Mouse (Mus musculus) heart, postnatal 0 days (tissue): Measurements from ENCODE around the gene Tpcn2. TPM values are rescaled to one million over a fixed set of nuclear protein-coding genes. Genes with fewer than 3 reads are reported as not detected.

Experiments used
- ATAC-seq: fragments of 200-750 bp; cut with Nextera tagmentation; 2 replicates; pipeline ENCODE4 v1.8.0; 2017; ENCODE audit warnings: low read depth, moderate number of reproducible peaks, moderate library complexity; ENCODE audit not compliant: insufficient read depth
- DNase-seq: peaks from one replicate; pipeline ENCODE4 v3.0.0-alpha.2; 2016; ENCODE audit warnings: low spot score
- H3K27ac ChIP-seq: fragments of 300-500 bp; sonication (generic); 2 replicates; pipeline ENCODE4 v1.5.1; 2014; ENCODE audit warnings: low read depth, mild to moderate bottlenecking
- H3K27me3 ChIP-seq: fragments of 300-500 bp; sonication (generic); 2 replicates; pipeline ENCODE4 v1.6.1; 2014; ENCODE audit warnings: low read length, mixed read lengths; ENCODE audit not compliant: control insufficient read depth, insufficient read depth
- H3K36me3 ChIP-seq: fragments of 300-500 bp; sonication (generic); replicated peaks from 2 replicates; pipeline ENCODE4 v1.6.1; 2014; ENCODE audit warnings: low read length, mixed read lengths; ENCODE audit not compliant: control insufficient read depth, insufficient read depth
- H3K4me1 ChIP-seq: fragments of 300-500 bp; sonication (generic); 2 replicates; pipeline ENCODE4 v1.6.1; 2014; ENCODE audit warnings: antibody characterized with exemption; ENCODE audit not compliant: control insufficient read depth, insufficient read depth
- H3K4me2 ChIP-seq: fragments of 300-500 bp; sonication (generic); 2 replicates; pipeline ENCODE4 v1.6.1; 2014; ENCODE audit warnings: low read depth, mild to moderate bottlenecking, low read length, moderate library complexity
- H3K4me3 ChIP-seq: fragments of 300-500 bp; sonication (generic); 2 replicates; pipeline ENCODE4 v1.5.1; 2014; ENCODE audit warnings: low read depth, low read length
- H3K9ac ChIP-seq: fragments of 300-500 bp; sonication (generic); replicated peaks from 2 replicates; pipeline ENCODE4 v1.6.1; 2014; ENCODE audit warnings: low read depth, low read length, mixed read lengths
- H3K9me3 ChIP-seq: fragments of 300-500 bp; sonication (generic); replicated peaks from 2 replicates; pipeline ENCODE4 v1.6.1; 2016; ENCODE audit warnings: low read length; ENCODE audit not compliant: control insufficient read depth
- CTCF ChIP-seq: IDR thresholded peaks from 2 replicates; pipeline ENCODE4 v1.5.1; 2016; ENCODE audit warnings: antibody characterized with exemption, control low read depth, low read depth
- EP300 ChIP-seq: IDR thresholded peaks from 2 replicates; pipeline ENCODE4 v1.6.1; 2016; ENCODE audit warnings: antibody characterized with exemption, low read depth
- WGBS: fragments of 180-500 bp; shearing (Covaris S2); extraction: QIAGEN DNeasy Blood & Tissue Kit; methylation state at CpG from one replicate; pipeline ENCODE4 v1.1.7; 2014; 5-methylcytosine and 5-hydroxymethylcytosine counted together
- polyA plus RNA-seq: library from polyadenylated mRNA; unstranded; fragments of >200 nt; fragmentation: Nextera tagmentation; extraction: Ambion mirVana; gene quantifications from 2 replicates; pipeline ENCODE4 v1.2.1, GENCODE M21; 2015
- total RNA-seq: library from RNA; depleted of rRNA; stranded (reverse); fragments of >200 nt; gene quantifications from 2 replicates; pipeline ENCODE4 v1.2.3, GENCODE M21; 2014; ENCODE audit warnings: low replicate concordance

Gene Tpcn2
- total and polyA plus RNA-seq, 2 experiments from 2014 or later: 2.7 to 6.1 TPM

GRCm38 (mm10) chr7:145155666-145156065 is 128.1 kb downstream of the Tpcn2 start:
- Histone ChIP-seq H3K36me3 (no peaks in the 10 kb centered on the region), H3K4me1 (peaks cover 6% of the 10 kb centered on the region), H3K27ac (no peak overlapping the region), H3K27me3 (no peaks in the 10 kb centered on the region), H3K4me3 (no peak overlapping the region), H3K9me3 (no peaks in the 10 kb centered on the region), H3K9ac (no peak overlapping the region), H3K4me2 (no peak overlapping the region)
- no peak for TF ChIP-seq EP300
- TF ChIP-seq CTCF: no peak
- ATAC-seq (no peak), DNase-seq (no peak)
- 76% methylated on average over 4 of the region's 4 CpGs for WGBS

GRCm38 (mm10) chr7:145154066-145154465 is 129.7 kb downstream of the Tpcn2 start:
- Histone ChIP-seq H3K4me1 (no peaks in the 10 kb centered on the region), H3K36me3 (no peaks in the 10 kb centered on the region), H3K4me2 (no peak overlapping the region), H3K27ac (no peak overlapping the region), H3K4me3 (no peak overlapping the region), H3K27me3 (no peaks in the 10 kb centered on the region), H3K9me3 (no peaks in the 10 kb centered on the region), H3K9ac (no peak overlapping the region)
- ATAC-seq (no peak; the same call in 1 of the 2 replicates), DNase-seq (no peak)
- WGBS: 76% methylated on average over 1 of the region's 1 CpGs
- no peak for TF ChIP-seq CTCF
- no peak for TF ChIP-seq EP300

GRCm38 (mm10) chr7:145151845-145152244 is 132.0 kb downstream of the Tpcn2 start:
- Histone ChIP-seq H3K9ac (no peak overlapping the region), H3K4me2 (no peak overlapping the region), H3K27ac (no peak overlapping the region), H3K9me3 (0 out of 2 replicates have a peak, but pooled peaks cover 6% of the 10 kb centered on the region), H3K27me3 (no peaks in the 10 kb centered on the region), H3K4me1 (no peaks in the 10 kb centered on the region), H3K4me3 (no peak overlapping the region), H3K36me3 (no peaks in the 10 kb centered on the region)
- ATAC-seq (no peak), DNase-seq (no peak)
- 73% methylated on average over 3 of the region's 3 CpGs for WGBS
- TF ChIP-seq CTCF (no peak), EP300 (no peak)

- ATAC-seq: no peak
- TF ChIP-seq EP300 (no peak), CTCF (no peak)
- WGBS: 78% methylated on average over 4 of the region's 4 CpGs
- no peak overlapping the region for H3K9ac ChIP-seq
- no peak overlapping the region for H3K27ac ChIP-seq
- H3K4me1 ChIP-seq: no peaks in the 10 kb centered on the region
- no peaks in the 10 kb centered on the region for H3K36me3 ChIP-seq
- H3K9me3 ChIP-seq: 0 out of 2 replicates have a peak, but pooled peaks cover 6% of the 10 kb centered on the region
- no peak for DNase-seq
- no peaks in the 10 kb centered on the region for H3K27me3 ChIP-seq
- H3K4me3 ChIP-seq: no peak overlapping the region
- H3K4me2 ChIP-seq: no peak overlapping the region
Measured at GRCm38 (mm10) chr7:145148902-145149301, 134.9 kb downstream of the Tpcn2 start.

- 83% methylated on average over 5 of the region's 5 CpGs for WGBS
- H3K36me3 ChIP-seq: no peaks in the 10 kb centered on the region
- ATAC-seq (no peak), DNase-seq (no peak)
- H3K4me3 ChIP-seq: no peak overlapping the region
- 0 out of 2 replicates have a peak, but pooled peaks cover 6% of the 10 kb centered on the region for H3K9me3 ChIP-seq
- no peaks in the 10 kb centered on the region for H3K27me3 ChIP-seq
- TF ChIP-seq CTCF: no peak
- TF ChIP-seq EP300: no peak
- H3K27ac ChIP-seq: no peak overlapping the region
- no peak overlapping the region for H3K4me2 ChIP-seq
- no peak overlapping the region for H3K9ac ChIP-seq
- H3K4me1 ChIP-seq: no peaks in the 10 kb centered on the region
Measured at GRCm38 (mm10) chr7:145147973-145148698, 135.7 kb downstream of the Tpcn2 start.
